In the genomic region with DNA sequence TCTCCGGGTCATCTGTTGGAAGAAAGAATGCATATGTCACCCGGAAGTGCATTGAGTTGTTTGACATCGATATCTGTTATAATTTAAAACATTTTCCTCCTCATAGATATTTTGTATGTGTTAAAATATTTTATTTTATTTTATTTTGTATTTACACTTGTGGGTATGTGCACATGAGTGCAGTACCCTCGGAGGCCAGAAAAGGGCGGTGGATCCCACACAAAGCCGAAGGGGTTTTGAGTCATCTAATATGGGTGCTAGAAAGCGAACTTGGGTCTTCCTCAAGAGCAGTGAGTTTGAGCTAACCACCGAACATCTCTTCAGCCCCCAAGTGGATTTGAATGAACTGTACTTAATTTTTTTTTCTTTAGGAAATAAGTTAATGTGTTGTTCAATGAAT, we compare ENCODE assay signal across 12 mouse cellular contexts.
"Had no signal": no experiment of that assay in that cellular context is flagged by ENCODE, and none has a peak within 500 bp of the region (broad histone marks: within the 10 kb centered on the region; RNA-seq: fewer than 3 reads in every experiment).

No protein-coding gene starts in this region.

- H3K9ac ChIP-seq: limb, embryonic 15.5 days; liver, embryonic 12.5 days; lung, embryonic 14.5 days; midbrain, embryonic 15.5 days; neural tube, embryonic 12.5 days had no signal

- H3K27me3 ChIP-seq: limb, embryonic 15.5 days; liver, embryonic 12.5 days; midbrain, embryonic 15.5 days; neural tube, embryonic 12.5 days had no signal

- H3K27ac ChIP-seq: kidney, postnatal 0 days; limb, embryonic 15.5 days; liver, embryonic 12.5 days; midbrain, embryonic 10.5 days; midbrain, embryonic 15.5 days; neural tube, embryonic 12.5 days had no signal

- H3K36me3 ChIP-seq: limb, embryonic 15.5 days; liver, embryonic 12.5 days; midbrain, embryonic 10.5 days; midbrain, embryonic 15.5 days; neural tube, embryonic 12.5 days had no signal

- DNase-seq: kidney, postnatal 36 days; lung, embryonic 14.5 days; lung, postnatal 10 days; right cerebral cortex, postnatal 4 days; spleen, adult 18-20 months; thymus, postnatal 36 days had no signal

- H3K4me1 ChIP-seq: limb, embryonic 15.5 days; liver, embryonic 12.5 days; midbrain, embryonic 10.5 days; midbrain, embryonic 15.5 days; neural tube, embryonic 12.5 days had no signal

- H3K9me3 ChIP-seq: limb, embryonic 15.5 days; midbrain, embryonic 10.5 days; midbrain, embryonic 15.5 days; neural tube, embryonic 12.5 days had no signal

- ATAC-seq: liver, embryonic 12.5 days; midbrain, embryonic 15.5 days had no signal

- H3K4me3 ChIP-seq: limb, embryonic 15.5 days; liver, embryonic 12.5 days; midbrain, embryonic 10.5 days; midbrain, embryonic 15.5 days; neural tube, embryonic 12.5 days had no signal
